Mouse (Mus musculus) colon, adult 2 months (tissue): ENCODE results near the gene Hmga2. TPM values are rescaled to one million over a fixed set of nuclear protein-coding genes. Genes with fewer than 3 reads are reported as not detected.

Source experiments
- polyA plus RNA-seq: library from polyadenylated mRNA; depleted of rRNA; stranded (reverse); fragments of >200 nt; gene quantifications from 2 replicates; pipeline ENCODE4 v1.2.3, GENCODE M21; 2012; rRNA removed

Gene Hmga2
- 2.1 and 2.6 TPM in 2 replicates for polyA plus RNA-seq

GRCm38 (mm10) chr10:120475601-120476515, at the start of gene Hmga2:
Gene Hmga2 (minus strand): TSS chr10:120476469.

Other genes with a start within 250 kb of the Hmga2 start
- gene Llph, start 249.4 kb downstream of the Hmga2 start, polyA plus RNA-seq = 1.6 and 3.4 TPM in 2 replicates